Mouse (Mus musculus) limb, embryonic 13.5 days (tissue): ENCODE data around the gene She. TPM values are rescaled to one million over a fixed set of nuclear protein-coding genes. Genes with fewer than 3 reads are reported as not detected.
A peak's percentile ranks its signal among the peaks of the same experiment; 100 is the strongest.

Source experiments
- ATAC-seq: fragments of 200-750 bp; cut with Nextera tagmentation; 2 replicates; pipeline ENCODE4 v1.8.0; 2017; ENCODE audit warnings: low read depth, moderate number of reproducible peaks, moderate TSS enrichment; ENCODE audit not compliant: low FRiP score
- H3K27ac ChIP-seq: fragments of 300-500 bp; sonication (generic); 2 replicates; pipeline ENCODE4 v1.5.1; 2015; ENCODE audit warnings: inconsistent platforms, mild to moderate bottlenecking, moderate library complexity
- H3K27me3 ChIP-seq: fragments of 300-500 bp; sonication (generic); 2 replicates; pipeline ENCODE4 v1.6.1; 2015; ENCODE audit warnings: mild to moderate bottlenecking, inconsistent platforms
- H3K36me3 ChIP-seq: fragments of 300-500 bp; sonication (generic); 2 replicates; pipeline ENCODE4 v1.6.1; 2015; ENCODE audit warnings: inconsistent platforms, mild to moderate bottlenecking, moderate library complexity
- H3K4me1 ChIP-seq: fragments of 300-500 bp; sonication (generic); 2 replicates; pipeline ENCODE4 v1.6.1; 2015; ENCODE audit warnings: inconsistent platforms
- H3K4me2 ChIP-seq: fragments of 300-500 bp; sonication (generic); replicated peaks from 2 replicates; pipeline ENCODE4 v1.6.1; 2015; ENCODE audit warnings: inconsistent platforms, mild to moderate bottlenecking, moderate library complexity
- H3K4me3 ChIP-seq: fragments of 300-500 bp; sonication (generic); 2 replicates; pipeline ENCODE4 v1.5.1; 2015; ENCODE audit warnings: moderate library complexity, mild to moderate bottlenecking, inconsistent platforms
- H3K9ac ChIP-seq: fragments of 300-500 bp; sonication (generic); 2 replicates; pipeline ENCODE4 v1.6.1; 2015; ENCODE audit warnings: mild to moderate bottlenecking, inconsistent platforms
- H3K9me3 ChIP-seq: fragments of 300-500 bp; sonication (generic); 2 replicates; pipeline ENCODE4 v1.6.1; 2016; ENCODE audit warnings: inconsistent platforms
- WGBS: fragments of 180-500 bp; shearing (Covaris S2); methylation state at CpG from one replicate; pipeline ENCODE4 v1.1.7; 2015; 5-methylcytosine and 5-hydroxymethylcytosine counted together
- polyA plus RNA-seq: library from polyadenylated mRNA; unstranded; fragments of >200 nt; fragmentation: Nextera tagmentation; extraction: Ambion mirVana; gene quantifications from 2 replicates; pipeline ENCODE4 v1.2.1, GENCODE M21; 2015

Gene She
- polyA plus RNA-seq, 1 experiment from 2014 or later, result 3.6 TPM

DNA sequence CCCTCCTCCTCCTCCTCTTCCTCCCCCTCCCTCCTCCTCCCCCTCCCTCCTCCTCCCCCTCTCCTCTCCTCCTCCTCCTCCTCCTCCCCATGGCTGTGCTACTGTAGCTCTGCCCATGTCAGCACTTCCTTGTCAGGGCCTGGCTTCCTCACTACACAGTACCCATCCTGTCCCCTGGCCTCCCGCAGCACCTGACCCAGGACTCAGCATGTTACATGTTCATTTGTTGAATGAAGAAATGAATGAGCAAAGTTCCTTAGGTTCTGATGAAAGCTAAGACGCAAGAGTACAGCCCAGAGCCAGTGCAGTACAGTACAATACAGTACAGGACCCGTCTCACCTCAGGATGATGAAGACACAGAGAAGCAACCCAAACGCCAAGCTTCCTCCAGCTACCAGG is 45.3 kb downstream of the She start:
- no peaks in the 10 kb centered on the region for H3K36me3 ChIP-seq

GRCm38 (mm10) chr3:89877129-89877528 is 46.0 kb downstream of the She start:
- no peaks in the 10 kb centered on the region for H3K27me3 ChIP-seq
- peaks cover 4% of the 10 kb centered on the region; the same call in 1 of the 2 replicates for H3K9me3 ChIP-seq
- H3K9ac ChIP-seq, result peak overlapping the region; percentile 35; the same call in 1 of the 2 replicates
- WGBS, result 76% methylated on average over 8 of the region's 8 CpGs
- no peaks in the 10 kb centered on the region for H3K4me1 ChIP-seq
- no peaks in the 10 kb centered on the region for H3K36me3 ChIP-seq
- no peak overlapping the region for H3K4me2 ChIP-seq
- ATAC-seq, result no peak
- no peak overlapping the region for H3K4me3 ChIP-seq
- no peak overlapping the region for H3K27ac ChIP-seq

More for the DNA sequence above, 45.3 kb downstream of the She start:
- no peak overlapping the region for H3K27ac ChIP-seq
- WGBS, result 65% methylated on average over 4 of the region's 4 CpGs
- ATAC-seq, result no peak
- H3K4me3 ChIP-seq, result no peak overlapping the region
- no peaks in the 10 kb centered on the region for H3K27me3 ChIP-seq
- peaks cover 4% of the 10 kb centered on the region; the same call in 1 of the 2 replicates for H3K9me3 ChIP-seq
- 0 out of 2 replicates have a peak overlapping the region, but pooled peaks have one; percentile 35 for H3K9ac ChIP-seq
- H3K4me2 ChIP-seq, result no peak overlapping the region
- H3K4me1 ChIP-seq, result no peaks in the 10 kb centered on the region

DNA sequence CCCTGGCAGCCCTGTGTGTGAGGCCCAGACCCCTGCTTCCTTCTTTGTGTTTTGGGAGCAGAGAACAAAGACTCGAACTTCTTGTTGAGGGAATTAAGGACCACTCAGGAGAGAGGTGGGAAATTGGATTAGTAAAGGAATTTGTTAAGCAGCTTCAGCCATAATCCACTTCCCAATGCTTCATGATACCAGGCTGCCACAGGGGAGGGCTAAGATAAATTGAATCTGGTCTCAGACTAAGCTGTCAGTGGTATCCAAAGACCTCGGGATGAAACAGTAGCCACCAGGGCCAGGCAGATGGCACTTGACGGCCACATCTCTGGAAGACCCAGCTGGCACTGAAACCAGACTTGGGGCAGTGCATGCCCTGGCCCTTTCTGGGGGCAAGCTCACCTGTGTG is 47.3 kb downstream of the She start:
- Histone ChIP-seq H3K9me3 (no peaks in the 10 kb centered on the region), H3K27me3 (no peaks in the 10 kb centered on the region), H3K9ac (no peak overlapping the region), H3K36me3 (no peaks in the 10 kb centered on the region), H3K4me2 (no peak overlapping the region), H3K4me1 (0 out of 2 replicates have a peak, but pooled peaks cover 3% of the 10 kb centered on the region), H3K4me3 (no peak overlapping the region), H3K27ac (no peak overlapping the region)
- 56% methylated on average over 3 of the region's 3 CpGs for WGBS
- no peak for ATAC-seq

DNA sequence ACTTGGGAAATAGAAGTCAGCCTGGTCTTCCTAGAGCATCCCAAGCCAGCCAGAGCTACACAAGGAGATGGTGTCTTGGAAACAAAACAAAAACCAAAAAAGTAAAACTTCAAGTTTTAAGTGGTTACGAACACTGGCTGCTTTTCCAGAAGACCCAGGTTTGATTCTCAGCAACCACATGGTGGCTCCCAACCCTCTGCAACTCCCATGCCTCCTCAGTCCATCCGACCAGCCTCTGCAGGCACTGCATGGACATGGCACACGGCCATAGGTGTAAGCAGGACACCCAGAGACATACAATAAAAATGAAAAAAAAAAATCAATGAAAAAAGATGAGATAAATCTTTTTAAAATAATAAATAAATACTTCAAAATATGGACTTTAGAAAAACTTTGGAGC is 48.2 kb downstream of the She start:
- 67% methylated on average over 3 of the region's 3 CpGs for WGBS
- no peak overlapping the region for H3K27ac ChIP-seq
- H3K4me2 ChIP-seq, result no peak overlapping the region
- H3K27me3 ChIP-seq, result no peaks in the 10 kb centered on the region
- no peaks in the 10 kb centered on the region for H3K36me3 ChIP-seq
- no peak overlapping the region for H3K9ac ChIP-seq
- H3K9me3 ChIP-seq, result no peaks in the 10 kb centered on the region
- H3K4me3 ChIP-seq, result no peak overlapping the region
- 0 out of 2 replicates have a peak, but pooled peaks cover 3% of the 10 kb centered on the region for H3K4me1 ChIP-seq
- ATAC-seq, result no peak

- Histone ChIP-seq H3K27me3 (no peaks in the 10 kb centered on the region), H3K4me2 (no peak overlapping the region), H3K27ac (no peak overlapping the region), H3K36me3 (no peaks in the 10 kb centered on the region), H3K4me1 (0 out of 2 replicates have a peak, but pooled peaks cover 3% of the 10 kb centered on the region), H3K9me3 (no peaks in the 10 kb centered on the region), H3K4me3 (no peak overlapping the region), H3K9ac (no peak overlapping the region)
- ATAC-seq, result no peak
- 56% methylated on average over 5 of the region's 5 CpGs for WGBS
Observed at GRCm38 (mm10) chr3:89880036-89880851, 49.1 kb downstream of the She start.

GRCm38 (mm10) chr3:89882556-89883181 is 51.5 kb downstream of the She start:
- no peak for ATAC-seq
- no peaks in the 10 kb centered on the region for H3K36me3 ChIP-seq
- no peak overlapping the region for H3K27ac ChIP-seq
- H3K4me3 ChIP-seq, result no peak overlapping the region
- no peaks in the 10 kb centered on the region for H3K27me3 ChIP-seq
- H3K9ac ChIP-seq, result no peak overlapping the region
- H3K4me2 ChIP-seq, result no peak overlapping the region
- WGBS, result 73% methylated on average over 8 of the region's 8 CpGs
- 0 out of 2 replicates have a peak, but pooled peaks cover 3% of the 10 kb centered on the region for H3K4me1 ChIP-seq
- no peaks in the 10 kb centered on the region for H3K9me3 ChIP-seq

- Histone ChIP-seq H3K4me2 (no peak overlapping the region), H3K27ac (no peak overlapping the region), H3K9ac (no peak overlapping the region), H3K9me3 (no peaks in the 10 kb centered on the region), H3K4me1 (0 out of 2 replicates have a peak, but pooled peaks cover 3% of the 10 kb centered on the region), H3K4me3 (no peak overlapping the region), H3K36me3 (no peaks in the 10 kb centered on the region), H3K27me3 (no peaks in the 10 kb centered on the region)
- WGBS, result 81% methylated on average over 4 of the region's 4 CpGs
- no peak for ATAC-seq
Observed at GRCm38 (mm10) chr3:89883582-89884041, 52.4 kb downstream of the She start.

GRCm38 (mm10) chr3:89885766-89886165 is 54.6 kb downstream of the She start:
- no peak overlapping the region for H3K4me3 ChIP-seq
- no peaks in the 10 kb centered on the region for H3K27me3 ChIP-seq
- H3K4me1 ChIP-seq, result peaks cover 22% of the 10 kb centered on the region
- no peak overlapping the region for H3K9ac ChIP-seq
- H3K27ac ChIP-seq, result no peak overlapping the region
- no peaks in the 10 kb centered on the region for H3K36me3 ChIP-seq
- WGBS, result 90% methylated on average over 11 of the region's 11 CpGs
- no peaks in the 10 kb centered on the region for H3K9me3 ChIP-seq
- no peak overlapping the region for H3K4me2 ChIP-seq
- ATAC-seq, result no peak

- ATAC-seq, result no peak
- H3K4me3 ChIP-seq, result no peak overlapping the region
- no peak overlapping the region for H3K9ac ChIP-seq
- no peaks in the 10 kb centered on the region for H3K9me3 ChIP-seq
- no peaks in the 10 kb centered on the region for H3K27me3 ChIP-seq
- H3K27ac ChIP-seq, result no peak overlapping the region
- 88% methylated on average over 7 of the region's 7 CpGs for WGBS
- peaks cover 19% of the 10 kb centered on the region for H3K4me1 ChIP-seq
- no peaks in the 10 kb centered on the region for H3K36me3 ChIP-seq
- no peak overlapping the region for H3K4me2 ChIP-seq
Observed at GRCm38 (mm10) chr3:89887582-89888230, 56.5 kb downstream of the She start.

- WGBS, result 23% methylated on average over 8 of the region's 8 CpGs
- H3K4me3 ChIP-seq, result no peak overlapping the region
- peak overlapping the region; percentile 39; the same call in 1 of the 2 replicates for H3K27ac ChIP-seq
- no peak overlapping the region for H3K9ac ChIP-seq
- no peaks in the 10 kb centered on the region for H3K36me3 ChIP-seq
- ATAC-seq, result 0 out of 2 replicates have a peak, but pooled peaks have one; percentile 40
- no peak overlapping the region; the same call in none of the 2 replicates for H3K4me2 ChIP-seq
- H3K9me3 ChIP-seq, result no peaks in the 10 kb centered on the region
- peaks cover 19% of the 10 kb centered on the region for H3K4me1 ChIP-seq
- no peaks in the 10 kb centered on the region for H3K27me3 ChIP-seq
Observed at GRCm38 (mm10) chr3:89889841-89890430, 58.8 kb downstream of the She start.

- no peak for ATAC-seq
- Histone ChIP-seq H3K4me2 (no peak overlapping the region), H3K36me3 (no peaks in the 10 kb centered on the region), H3K27me3 (no peaks in the 10 kb centered on the region), H3K4me1 (peaks cover 19% of the 10 kb centered on the region), H3K9me3 (no peaks in the 10 kb centered on the region), H3K27ac (no peak overlapping the region), H3K4me3 (no peak overlapping the region), H3K9ac (no peak overlapping the region)
Observed at GRCm38 (mm10) chr3:89891696-89892095, 60.5 kb downstream of the She start.
